8 mouse cellular contexts compared by ENCODE assay signal in the genomic region with DNA sequence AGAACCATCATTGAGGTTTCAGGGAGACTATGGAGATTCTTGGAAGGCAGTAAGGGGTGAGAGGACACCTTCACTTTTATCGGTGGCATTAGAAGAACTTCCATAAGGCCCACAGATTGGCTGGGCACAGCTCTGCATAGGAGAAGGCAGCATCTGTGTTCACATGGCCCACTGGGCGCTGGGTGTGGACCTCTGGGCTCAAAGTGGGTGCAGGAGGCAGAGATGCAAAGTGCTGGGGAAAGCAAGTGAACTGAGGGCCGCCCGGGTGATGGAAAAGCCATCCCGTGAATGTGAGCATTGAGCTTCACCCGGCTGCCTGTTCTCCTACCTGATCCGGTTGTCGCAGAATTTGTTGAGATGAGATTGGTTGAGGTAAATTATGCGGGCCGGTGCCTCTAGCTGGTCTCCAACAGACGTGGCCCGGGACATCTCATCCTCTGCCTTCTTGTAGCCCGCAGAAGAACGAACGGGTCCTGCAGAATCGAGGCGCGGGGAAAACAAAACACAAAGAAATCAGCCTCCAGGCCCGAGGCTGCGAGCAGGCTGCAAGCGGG.
DNase-seq lines count a peak whose midpoint lies in the region; ATAC-seq lines count a peak whose summit lies in the region.

No protein-coding gene starts in this region.

- H3K9me3 ChIP-seq in heart, embryonic 10.5 days = no peaks in the 10 kb centered on the region
- no peaks in the 10 kb centered on the region for H3K9me3 ChIP-seq in hindbrain, embryonic 11.5 days (ENCODE audit: control insufficient read depth, low read length)

- H3K4me1 ChIP-seq in heart, embryonic 10.5 days = peaks cover 12% of the 10 kb centered on the region
- H3K4me1 ChIP-seq in hindbrain, embryonic 11.5 days (replicated peaks; ENCODE audit: control insufficient read depth, insufficient read depth, low read length) = no peaks in the 10 kb centered on the region

- H3K36me3 ChIP-seq in heart, embryonic 10.5 days = no peaks in the 10 kb centered on the region
- no peaks in the 10 kb centered on the region for H3K36me3 ChIP-seq in hindbrain, embryonic 11.5 days (ENCODE audit: control insufficient read depth, insufficient read depth, low read length)

- ATAC-seq in hindbrain, embryonic 11.5 days (ENCODE audit: low FRiP score) = peak; percentile 71
- no peak for ATAC-seq in monocyte, adult 5-6 weeks (replicated peaks; ENCODE audit: insufficient number of reproducible peaks, low FRiP score, low TSS enrichment, poor library complexity, severe bottlenecking)

- peak; percentile 69 for DNase-seq in heart, embryonic 10.5 days (ENCODE audit: low spot score)
- no peak for DNase-seq in heart, adult 18-20 months
- DNase-seq in ES-CJ7 (ENCODE audit: low read depth, low spot score) = peak; percentile 4
- DNase-seq in hindbrain, embryonic 11.5 days (ENCODE audit: low spot score) = peak; percentile 44
- DNase-seq in mesoderm, embryonic 11.5 days (ENCODE audit: low read depth, low spot score) = peak; percentile 5
- DNase-seq in thymus, postnatal 10 days (ENCODE audit: low spot score in 2 of 2) = no peak
- DNase-seq in layer of hippocampus, adult 18-20 months (ENCODE audit: low spot score in 2 of 2) = no peak

- H3K27ac ChIP-seq in heart, embryonic 10.5 days = 0 out of 2 replicates have a peak overlapping the region, but pooled peaks have one; percentile 17
- H3K27ac ChIP-seq in hindbrain, embryonic 11.5 days (ENCODE audit: low read depth, low read length) = no peak overlapping the region

- peak overlapping the region; percentile 59 for H3K4me3 ChIP-seq in heart, embryonic 10.5 days
- peak overlapping the region; percentile 47 for H3K4me3 ChIP-seq in hindbrain, embryonic 11.5 days (ENCODE audit: low read depth, low read length)

- H3K27me3 ChIP-seq in heart, embryonic 10.5 days (ENCODE audit: insufficient read depth, poor library complexity, severe bottlenecking) = peaks cover 19% of the 10 kb centered on the region
- no peaks in the 10 kb centered on the region for H3K27me3 ChIP-seq in hindbrain, embryonic 11.5 days (ENCODE audit: control insufficient read depth, insufficient read depth, low read length)

- peak overlapping the region; percentile 58 for H3K9ac ChIP-seq in hindbrain, embryonic 11.5 days (ENCODE audit: low read depth, low read length)

- WGBS in heart, embryonic 10.5 days = 7% methylated on average over 21 of the region's 21 CpGs
- WGBS in hindbrain, embryonic 11.5 days = 4% methylated on average over 21 of the region's 21 CpGs

- H3K4me2 ChIP-seq in hindbrain, embryonic 11.5 days (replicated peaks; ENCODE audit: low read depth, low read length) = peak overlapping the region; percentile 84

Comparison
In these comparisons a context has a peak if more than half of its experiments do, and no peak if none do; other contexts are left out.
1. DNase-seq: peak in heart, embryonic 10.5 days (single experiment), ES-CJ7 (single experiment), hindbrain, embryonic 11.5 days (single experiment) and mesoderm, embryonic 11.5 days (single experiment); none in heart, adult 18-20 months (0 of 2), thymus, postnatal 10 days (0 of 2) and layer of hippocampus, adult 18-20 months (0 of 2).